1 mouse cellular context compared by ENCODE assay signal in genomic region chr11:120615167-120615566, GRCm38 (mm10).
TF ChIP-seq lines count a peak whose summit lies in the region.

No protein-coding gene starts in this region.

TF ChIP-seq in myocyte, 11 proteins besides CTCF, POLR2A, EP300 and RAD21 (continued from another document):
- no peak for TF ChIP-seq TCF12 (IDR thresholded peaks at IDR 0.05; ENCODE audit: insufficient read depth, poor library complexity, severe bottlenecking)
